Mouse (Mus musculus): ENCODE results near the gene Elk3.

- no peak for TF ChIP-seq CTCF (IDR thresholded peaks at IDR 0.05; ENCODE audit: low read depth, low read length)
- no peak for TF ChIP-seq POLR2A (IDR thresholded peaks at IDR 0.05; ENCODE audit: extremely low read depth, insufficient read depth, low read length)
Measured at GRCm38 (mm10) chr10:93287551-93288145, 23.3 kb downstream of the Elk3 start.
